Mouse (Mus musculus) spleen, adult 2 months (tissue): ENCODE measurements around the gene Tas1r3. TPM values are rescaled to one million over a fixed set of nuclear protein-coding genes. Genes with fewer than 3 reads are reported as not detected.
A peak's percentile ranks its signal among the peaks of the same experiment; 100 is the strongest.

ENCODE experiments used
- DNase-seq, 2 experiments: peaks; one replicate each; pipeline versions ENCODE4 v3.0.0 to v3.0.0-alpha.2; 2012 to 2021; ENCODE audit warnings: low spot score in 2 of 2, low read depth in 1 of 2
- H3K27ac ChIP-seq: fragments of 200-500 bp; 2 replicates; pipeline ENCODE4 v1.5.1; 2012; ENCODE audit warnings: low read length, inconsistent platforms; ENCODE audit not compliant: insufficient read depth
- H3K27me3 ChIP-seq: fragments of 200-500 bp; 2 replicates; pipeline ENCODE4 v1.6.1; 2012; ENCODE audit warnings: mild to moderate bottlenecking, moderate library complexity, low read length, inconsistent platforms; ENCODE audit not compliant: control insufficient read depth, insufficient read depth
- H3K36me3 ChIP-seq: fragments of 200-500 bp; 2 replicates; pipeline ENCODE4 v1.6.1; 2012; ENCODE audit warnings: mild to moderate bottlenecking, low read length, inconsistent platforms; ENCODE audit not compliant: control insufficient read depth, insufficient read depth
- H3K4me1 ChIP-seq: fragments of 200-500 bp; 2 replicates; pipeline ENCODE4 v1.6.1; 2011; ENCODE audit warnings: inconsistent platforms; ENCODE audit not compliant: control insufficient read depth, insufficient read depth, insufficient read length
- H3K4me3 ChIP-seq: fragments of 200-500 bp; 2 replicates; pipeline ENCODE4 v1.5.1; 2011; ENCODE audit warnings: mild to moderate bottlenecking, inconsistent platforms; ENCODE audit not compliant: insufficient read depth, insufficient read length; ENCODE audit errors: extremely low read depth
- CTCF ChIP-seq: fragments of 200-500 bp; IDR thresholded peaks from 2 replicates; pipeline ENCODE4 v1.5.1; 2011; ENCODE audit warnings: mild to moderate bottlenecking, inconsistent platforms; ENCODE audit not compliant: insufficient read depth, insufficient read length, insufficient replicate concordance; ENCODE audit errors: extremely low read depth
- POLR2A ChIP-seq: fragments of 200-500 bp; IDR thresholded peaks from 2 replicates; pipeline ENCODE4 v1.6.1; 2011; ENCODE audit warnings: low read depth, low read length, inconsistent platforms
- WGBS: fragments of 180-500 bp; shearing (Covaris S2); methylation state at CpG from one replicate; pipeline ENCODE4 v1.1.7; 2018; 5-methylcytosine and 5-hydroxymethylcytosine counted together
- polyA plus RNA-seq: library from polyadenylated mRNA; depleted of rRNA; stranded (reverse); fragments of >200 nt; gene quantifications from 2 replicates; pipeline ENCODE4 v1.2.3, GENCODE M21; 2012

Gene Tas1r3
- polyA plus RNA-seq, 1 experiment: 1.2 TPM

DNA sequence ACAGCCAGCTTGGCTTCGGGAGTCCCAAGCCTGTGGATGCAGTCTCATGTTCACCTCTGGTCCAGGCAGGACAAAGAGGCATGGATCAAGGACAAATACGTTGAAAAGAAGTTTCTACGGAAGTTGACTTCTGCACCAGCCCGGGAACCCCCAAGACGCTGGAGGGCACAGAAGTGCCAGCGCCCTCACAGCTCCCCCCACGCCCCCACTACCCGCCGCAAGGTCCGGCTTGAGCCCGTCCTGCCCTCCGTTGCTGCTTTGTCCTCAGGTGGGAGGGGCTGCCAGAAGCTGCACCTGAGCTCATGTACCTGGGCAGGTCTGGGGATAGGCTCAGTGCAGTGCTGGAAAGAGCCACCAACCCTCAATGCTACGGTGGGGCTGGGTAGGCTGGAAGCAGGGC, 40.1 kb upstream of the Tas1r3 start:
- TF ChIP-seq CTCF: no peak
- TF ChIP-seq POLR2A: no peak
- H3K36me3 ChIP-seq: peaks cover 40% of the 10 kb centered on the region
- H3K27me3 ChIP-seq: no peaks in the 10 kb centered on the region
- DNase-seq: no peak
- no peak overlapping the region for H3K4me3 ChIP-seq
- 94% methylated on average over 13 of the region's 13 CpGs for WGBS
- H3K4me1 ChIP-seq: no peaks in the 10 kb centered on the region
- no peak overlapping the region for H3K27ac ChIP-seq

GRCm38 (mm10) chr4:155901205-155901604, 38.0 kb upstream of the Tas1r3 start:
- 66% methylated on average over 3 of the region's 3 CpGs for WGBS
- DNase-seq: no peak
- Histone ChIP-seq H3K27me3 (no peaks in the 10 kb centered on the region), H3K4me3 (no peak overlapping the region), H3K27ac (no peak overlapping the region), H3K4me1 (no peaks in the 10 kb centered on the region), H3K36me3 (peaks cover 40% of the 10 kb centered on the region)
- TF ChIP-seq CTCF: no peak
- TF ChIP-seq POLR2A: no peak

DNA sequence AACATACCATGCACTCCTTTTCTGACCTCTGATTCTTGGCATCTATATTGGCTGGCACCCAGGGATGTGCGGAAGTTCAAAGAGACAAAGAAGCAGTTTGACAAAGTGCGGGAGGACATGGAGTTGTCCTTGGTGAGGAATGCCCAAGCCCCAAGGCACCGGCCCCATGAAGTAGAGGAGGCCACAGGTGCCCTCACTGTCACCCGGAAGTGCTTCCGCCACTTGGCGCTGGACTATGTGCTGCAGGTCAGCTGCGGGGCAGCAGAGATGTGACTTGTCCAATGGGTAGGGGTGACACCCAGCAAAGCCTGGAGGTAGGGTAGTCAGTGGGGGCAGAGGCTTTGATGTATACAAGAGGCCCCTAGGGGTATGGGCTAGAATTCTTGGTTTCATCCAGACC, 36.2 kb upstream of the Tas1r3 start:
- Histone ChIP-seq H3K4me3 (no peak overlapping the region), H3K36me3 (peaks cover 37% of the 10 kb centered on the region), H3K27ac (no peak overlapping the region), H3K27me3 (no peaks in the 10 kb centered on the region), H3K4me1 (peaks cover 4% of the 10 kb centered on the region; the same call in 1 of the 2 replicates)
- 94% methylated on average over 7 of the region's 7 CpGs for WGBS
- DNase-seq: no peak
- no peak for TF ChIP-seq POLR2A
- no peak for TF ChIP-seq CTCF

GRCm38 (mm10) chr4:155898318-155898717, 35.2 kb upstream of the Tas1r3 start:
- no peak for DNase-seq
- Histone ChIP-seq H3K27ac (no peak overlapping the region), H3K36me3 (peaks cover 35% of the 10 kb centered on the region), H3K4me1 (peaks cover 10% of the 10 kb centered on the region; the same call in 1 of the 2 replicates), H3K27me3 (no peaks in the 10 kb centered on the region), H3K4me3 (no peak overlapping the region)
- no peak for TF ChIP-seq CTCF
- TF ChIP-seq POLR2A: no peak
- 99% methylated on average over 2 of the region's 2 CpGs for WGBS

GRCm38 (mm10) chr4:155896461-155896860, 33.3 kb upstream of the Tas1r3 start:
- H3K27ac ChIP-seq: no peak overlapping the region

GRCm38 (mm10) chr4:155895826-155896225, 32.7 kb upstream of the Tas1r3 start:
- Histone ChIP-seq H3K27ac (no peak overlapping the region), H3K27me3 (no peaks in the 10 kb centered on the region), H3K4me1 (peaks cover 20% of the 10 kb centered on the region), H3K36me3 (peaks cover 15% of the 10 kb centered on the region), H3K4me3 (no peak overlapping the region)
- 71% methylated on average over 4 of the region's 4 CpGs for WGBS
- no peak for DNase-seq
- TF ChIP-seq CTCF (no peak), POLR2A (no peak)

More at GRCm38 (mm10) chr4:155896461-155896860, 33.3 kb upstream of the Tas1r3 start:
- H3K36me3 ChIP-seq: peaks cover 19% of the 10 kb centered on the region
- TF ChIP-seq POLR2A (no peak), CTCF (no peak)
- H3K4me3 ChIP-seq: no peak overlapping the region
- no peaks in the 10 kb centered on the region for H3K27me3 ChIP-seq
- DNase-seq: no peak
- peaks cover 17% of the 10 kb centered on the region; the same call in 1 of the 2 replicates for H3K4me1 ChIP-seq
- 97% methylated on average over 12 of the region's 12 CpGs for WGBS

DNA sequence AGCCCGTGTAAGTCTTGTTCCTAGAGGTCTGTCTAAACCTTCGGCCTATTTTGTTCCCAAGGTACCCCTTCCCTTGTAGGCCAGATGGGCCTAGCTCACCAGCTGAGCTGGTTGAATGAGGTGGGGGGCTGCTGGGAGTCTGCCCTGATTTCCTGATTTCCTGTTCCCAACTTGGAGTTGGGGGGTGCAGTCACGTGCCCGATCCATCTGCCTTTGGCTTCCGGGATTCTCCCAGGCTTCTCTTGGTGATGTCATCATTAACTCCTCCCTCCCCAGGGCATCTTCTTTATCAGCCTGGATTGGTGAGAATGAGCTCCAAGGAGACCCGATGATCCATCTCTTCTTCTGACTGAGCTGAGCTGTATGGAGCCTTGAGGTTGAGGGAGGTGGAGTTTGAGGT, 32.1 kb upstream of the Tas1r3 start:
- H3K27ac ChIP-seq: peak overlapping the region; percentile 18; the same call in 1 of the 2 replicates
- TF ChIP-seq POLR2A (no peak), CTCF (no peak)

More for the DNA sequence above, 32.1 kb upstream of the Tas1r3 start:
- WGBS: 86% methylated on average over 6 of the region's 6 CpGs
- peaks cover 11% of the 10 kb centered on the region for H3K36me3 ChIP-seq
- peaks cover 23% of the 10 kb centered on the region for H3K4me1 ChIP-seq
- DNase-seq: no peak
- H3K4me3 ChIP-seq: no peak overlapping the region
- H3K27me3 ChIP-seq: no peaks in the 10 kb centered on the region
